Mouse (Mus musculus) C2C12 (cell line): Measurements from ENCODE around the gene Cisd1.

Experiments
- CTCF ChIP-seq: IDR thresholded peaks from one replicate; pipeline ENCODE4 v1.5.1; 2011; ENCODE audit not compliant: control insufficient read depth, insufficient read depth, insufficient read length
- MAX ChIP-seq: IDR thresholded peaks from one replicate; pipeline ENCODE4 v1.6.1; 2011; ENCODE audit warnings: mild to moderate bottlenecking, control low read depth
- MYOD1 ChIP-seq: IDR thresholded peaks from one replicate; pipeline ENCODE4 v1.6.1; 2011; ENCODE audit warnings: low read depth; ENCODE audit not compliant: control insufficient read depth, insufficient read length

DNA sequence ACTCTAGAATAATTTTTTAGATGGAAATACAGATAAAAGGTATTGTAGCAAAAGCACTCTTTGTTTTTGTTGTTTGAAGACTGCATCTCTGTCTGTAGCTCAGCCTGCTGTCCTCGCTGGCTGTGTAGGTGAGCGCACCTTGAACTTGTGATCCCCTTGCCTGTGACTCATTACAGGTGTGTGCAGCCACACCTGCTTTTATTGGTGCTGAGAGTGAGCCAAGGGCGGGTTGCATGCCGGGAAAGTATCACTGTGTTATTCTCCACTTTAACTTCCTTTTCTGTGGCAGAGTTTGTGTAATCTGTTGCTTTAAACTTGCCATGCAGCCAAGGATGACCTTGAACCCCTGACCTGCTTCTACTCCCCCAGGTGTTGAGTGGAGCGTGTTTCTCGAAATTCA, 31.3 kb upstream of the Cisd1 start:
- no peak for TF ChIP-seq CTCF
- no peak for TF ChIP-seq MAX
- no peak for TF ChIP-seq MYOD1
